Comparison of ENCODE assay signal across 9 mouse cellular contexts in the genomic region with DNA sequence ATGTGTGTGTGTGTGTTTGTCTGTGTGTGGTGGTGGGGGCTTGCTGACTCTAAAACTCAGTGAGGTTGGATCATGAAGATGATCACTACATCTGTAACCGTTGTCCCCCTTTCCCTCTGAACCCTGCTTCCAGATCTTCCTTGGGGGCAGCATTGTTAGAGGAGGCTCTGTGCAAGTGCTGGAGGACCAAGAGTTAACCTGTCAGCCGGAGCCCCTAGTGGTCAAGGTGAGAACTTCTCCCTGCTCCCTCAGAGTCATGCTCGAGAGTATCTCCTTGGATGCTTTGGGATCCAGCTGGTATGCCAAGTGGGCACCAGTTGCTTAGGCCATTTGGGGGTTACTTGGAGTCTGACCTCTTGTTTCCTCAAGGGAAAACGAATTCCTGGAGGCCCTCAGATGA. TPM values are rescaled to one million over a fixed set of nuclear protein-coding genes. Genes with fewer than 3 reads are reported as not detected.
DNase-seq lines count a peak whose midpoint lies in the region; ATAC-seq and TF ChIP-seq lines count a peak whose summit lies in the region.
"Not testable (repeated sequence)": the region's sequence is repeated elsewhere in the genome, so short reads cannot be mapped to it uniquely, and the experiment has no call there.
"Had no signal": no experiment of that assay in that cellular context is flagged by ENCODE, and none has a peak within 500 bp of the region (broad histone marks: within the 10 kb centered on the region; RNA-seq: fewer than 3 reads in every experiment).

No protein-coding gene starts in this region.

- H3K4me1 ChIP-seq in E14TG2a.4 (replicated peaks; ENCODE audit: low read depth, low read length); bone marrow, adult 2 months (ENCODE audit: control insufficient read depth, insufficient read depth, low read length); intestine, embryonic 15.5 days (replicated peaks); lung, adult 2 months (ENCODE audit: control insufficient read depth, insufficient read depth, low read length); midbrain, embryonic 16.5 days (ENCODE audit: control insufficient read depth, insufficient read depth, low read length); thymus, adult 2 months (replicated peaks; ENCODE audit: control insufficient read depth, insufficient read depth, low read length): not testable (repeated sequence)

- TF ChIP-seq CTCF in E14TG2a.4 (conservative IDR thresholded peaks at IDR 0.05; ENCODE audit: low read length) = peak; percentile 61
- peak; percentile 42; the same call in 1 of the 2 replicates for TF ChIP-seq CTCF in bone marrow, adult 2 months (IDR thresholded peaks at IDR 0.05; ENCODE audit: control insufficient read depth, insufficient read depth, low read length)
- peak; percentile 38 for TF ChIP-seq CTCF in left cerebral cortex, adult 2 months (IDR thresholded peaks at IDR 0.05)
- TF ChIP-seq CTCF in lung, adult 2 months (IDR thresholded peaks at IDR 0.05; ENCODE audit: insufficient read depth, low read length) = peak; percentile 44
- TF ChIP-seq CTCF in thymus, adult 2 months (IDR thresholded peaks at IDR 0.05; ENCODE audit: borderline replicate concordance, control insufficient read depth, extremely low read depth, insufficient read depth, low read length, poor library complexity) = peak; percentile 50; the same call in 1 of the 2 replicates

- not testable (repeated sequence) for TF ChIP-seq POLR2A in bone marrow, adult 2 months (IDR thresholded peaks at IDR 0.05; ENCODE audit: borderline replicate concordance, control insufficient read depth, low read depth, low read length); lung, adult 2 months (IDR thresholded peaks at IDR 0.05; ENCODE audit: borderline replicate concordance, extremely low read depth, low read depth, low read length); thymus, adult 2 months (IDR thresholded peaks at IDR 0.05; ENCODE audit: control insufficient read depth, extremely low read depth, insufficient read depth, low read length, poor library complexity)

- intact Hi-C loops in left cerebral cortex, adult 2 months (cut with DNase I) = not testable (repeated sequence)

- DNase-seq in left cerebral cortex, adult 2 months (ENCODE audit: extremely low spot score in 1 of 2, low spot score in 2 of 2); lung, adult 2 months; thymus, adult 2 months: not testable (repeated sequence)

- H3K27me3 ChIP-seq in E14TG2a.4 (ENCODE audit: insufficient read depth, low read length); intestine, embryonic 15.5 days (replicated peaks); midbrain, embryonic 16.5 days (ENCODE audit: control insufficient read depth, insufficient read depth, low read depth, low read length); thymus, adult 2 months (ENCODE audit: control insufficient read depth, insufficient read depth, low read length): not testable (repeated sequence)

- not testable (repeated sequence) for H3K4me2 ChIP-seq in intestine, embryonic 15.5 days (replicated peaks); midbrain, embryonic 16.5 days (ENCODE audit: low read length)

- H3K27ac ChIP-seq in bone marrow, adult 2 months (ENCODE audit: control insufficient read depth, insufficient read depth, low read depth, low read length, poor library complexity); intestine, embryonic 15.5 days; left cerebral cortex, adult 2 months; midbrain, embryonic 16.5 days (ENCODE audit: low read length); thymus, adult 2 months (ENCODE audit: control insufficient read depth, insufficient read depth, low read length): not testable (repeated sequence)

- 42% methylated on average over 4 of the region's 4 CpGs for WGBS in bone marrow, adult 2 months
- WGBS in intestine, embryonic 15.5 days = 28% methylated on average over 4 of the region's 4 CpGs
- WGBS in lung, adult 2 months = 18% methylated on average over 4 of the region's 4 CpGs
- 15% methylated on average over 4 of the region's 4 CpGs for WGBS in midbrain, embryonic 16.5 days
- WGBS in thymus, adult 2 months = 43% methylated on average over 4 of the region's 4 CpGs

- not testable (repeated sequence) for H3K9me3 ChIP-seq in E14TG2a.4 (ENCODE audit: low read length); intestine, embryonic 15.5 days; midbrain, embryonic 16.5 days (replicated peaks; ENCODE audit: control insufficient read depth, low read length, poor library complexity, severe bottlenecking)

- H3K36me3 ChIP-seq in E14TG2a.4 (ENCODE audit: insufficient read depth, low read length); intestine, embryonic 15.5 days; midbrain, embryonic 16.5 days (ENCODE audit: control insufficient read depth, insufficient read depth, low read length); thymus, adult 2 months (ENCODE audit: control insufficient read depth, insufficient read depth, low read length): not testable (repeated sequence)

- not testable (repeated sequence) for H3K9ac ChIP-seq in intestine, embryonic 15.5 days; midbrain, embryonic 16.5 days (ENCODE audit: low read depth, low read length)

- H3K4me3 ChIP-seq in E14TG2a.4 (replicated peaks; ENCODE audit: low read length); bone marrow, adult 2 months (replicated peaks; ENCODE audit: control insufficient read depth, low read depth, low read length); intestine, embryonic 15.5 days (replicated peaks); left cerebral cortex, adult 2 months; lung, adult 2 months (replicated peaks; ENCODE audit: extremely low read depth, low read depth, low read length); midbrain, embryonic 16.5 days (ENCODE audit: low read depth, low read length); thymus, adult 2 months (ENCODE audit: control insufficient read depth, insufficient read depth, low read length): not testable (repeated sequence)

- peak; percentile 65; the same call in 1 of the 2 replicates for ATAC-seq in frontal cortex, adult (ENCODE audit: low TSS enrichment)
- ATAC-seq in intestine, embryonic 15.5 days = 0 out of 2 replicates have a peak, but pooled peaks have one; percentile 18
- ATAC-seq in midbrain, embryonic 16.5 days = 0 out of 2 replicates have a peak, but pooled peaks have one; percentile 17

RNA-seq across cellular contexts. Expression of a gene that starts 10.2 kb away (rescaled TPM):
- polyA plus RNA-seq in bone marrow, adult 2 months (2011; ENCODE audit: insufficient read depth, insufficient read length, low replicate concordance, missing spikeins) = 4.5 and 22.2 TPM in 2 replicates
- 6.2 and 6.9 TPM in 2 replicates for polyA plus RNA-seq in intestine, embryonic 15.5 days (2015; fragmentation: Nextera tagmentation; extraction: Ambion mirVana)
- total RNA-seq in left cerebral cortex, adult 2 months (2021) = 10 to 100 TPM; 23.3 to 28.2 TPM
- polyA plus RNA-seq in lung, adult 2 months (2012; rRNA removed) = 10.5 and 14.6 TPM in 2 replicates
- 6.2 and 7.5 TPM in 2 replicates for polyA plus RNA-seq in midbrain, embryonic 16.5 days (2015; fragmentation: Nextera tagmentation; extraction: Ambion mirVana)
- polyA plus RNA-seq in thymus, adult 2 months (2012; rRNA removed) = 33.3 and 36.8 TPM in 2 replicates
- polyA plus RNA-seq: erythroblast, embryonic 14.5 days had no signal

RNA-seq across cellular contexts. Expression of a gene that starts 10.8 kb away (rescaled TPM):
- 30.8 and 35.6 TPM in 2 replicates for polyA plus RNA-seq in bone marrow, adult 2 months (2011; ENCODE audit: insufficient read depth, insufficient read length, low replicate concordance, missing spikeins)
- polyA plus RNA-seq in intestine, embryonic 15.5 days (2015; fragmentation: Nextera tagmentation; extraction: Ambion mirVana) = 108 and 123 TPM in 2 replicates
- 10 to 100 TPM in 1 of 2 experiments, 1 to 10 TPM in 1; 7.9 to 10.0 TPM for total RNA-seq in left cerebral cortex, adult 2 months (2021)
- 865 and 921 TPM in 2 replicates for polyA plus RNA-seq in lung, adult 2 months (2012; rRNA removed)
- 10.8 and 12.4 TPM in 2 replicates for polyA plus RNA-seq in midbrain, embryonic 16.5 days (2015; fragmentation: Nextera tagmentation; extraction: Ambion mirVana)
- polyA plus RNA-seq in thymus, adult 2 months (2012; rRNA removed) = 15.9 and 26.7 TPM in 2 replicates

RNA-seq across cellular contexts. Expression of a gene that starts 30.8 kb away (rescaled TPM):
- 43.1 and 63.2 TPM in 2 replicates for polyA plus RNA-seq in bone marrow, adult 2 months (2011; ENCODE audit: insufficient read depth, insufficient read length, low replicate concordance, missing spikeins)
- polyA plus RNA-seq in intestine, embryonic 15.5 days (2015; fragmentation: Nextera tagmentation; extraction: Ambion mirVana) = 19.8 and 22.6 TPM in 2 replicates
- 10 to 100 TPM; 58.0 to 58.4 TPM for total RNA-seq in left cerebral cortex, adult 2 months (2021)
- polyA plus RNA-seq in lung, adult 2 months (2012; rRNA removed) = 33.8 and 38.1 TPM in 2 replicates
- 21.1 and 22.4 TPM in 2 replicates for polyA plus RNA-seq in midbrain, embryonic 16.5 days (2015; fragmentation: Nextera tagmentation; extraction: Ambion mirVana)
- polyA plus RNA-seq in thymus, adult 2 months (2012; rRNA removed) = 59.0 and 62.3 TPM in 2 replicates

RNA-seq across cellular contexts. Expression of a gene that starts 56.9 kb away (rescaled TPM):
- polyA plus RNA-seq in bone marrow, adult 2 months (2011; ENCODE audit: insufficient read depth, insufficient read length, low replicate concordance, missing spikeins) = 291 and 443 TPM in 2 replicates
- polyA plus RNA-seq in intestine, embryonic 15.5 days (2015; fragmentation: Nextera tagmentation; extraction: Ambion mirVana) = 293 and 336 TPM in 2 replicates
- 100 to 1,000 TPM; 245 to 288 TPM for total RNA-seq in left cerebral cortex, adult 2 months (2021)
- 175 and 210 TPM in 2 replicates for polyA plus RNA-seq in lung, adult 2 months (2012; rRNA removed)
- polyA plus RNA-seq in midbrain, embryonic 16.5 days (2015; fragmentation: Nextera tagmentation; extraction: Ambion mirVana) = 322 and 353 TPM in 2 replicates
- 314 and 384 TPM in 2 replicates for polyA plus RNA-seq in thymus, adult 2 months (2012; rRNA removed)
